Mouse (Mus musculus) liver, postnatal 0 days (tissue): ENCODE results near the gene Ptprcap. TPM values are rescaled to one million over a fixed set of nuclear protein-coding genes. Genes with fewer than 3 reads are reported as not detected.
"Not testable (repeated sequence)": the region's sequence is repeated elsewhere in the genome, so short reads cannot be mapped to it uniquely, and the experiment has no call there.

Experiments
- ATAC-seq: fragments of 200-750 bp; cut with Nextera tagmentation; 2 replicates; pipeline ENCODE4 v1.8.0; 2017; ENCODE audit warnings: mild to moderate bottlenecking, moderate library complexity
- DNase-seq: peaks from one replicate; pipeline ENCODE4 v3.0.0-alpha.2; 2016
- H3K27ac ChIP-seq: fragments of 300-500 bp; sonication (generic); 2 replicates; pipeline ENCODE4 v1.5.1; 2014; ENCODE audit warnings: antibody characterized with exemption, moderate library complexity, mild to moderate bottlenecking, low read depth
- H3K27me3 ChIP-seq: fragments of 300-500 bp; sonication (generic); 2 replicates; pipeline ENCODE4 v1.6.1; 2014; ENCODE audit warnings: low read length, control low read depth, mixed read lengths; ENCODE audit not compliant: insufficient read depth
- H3K36me3 ChIP-seq: fragments of 300-500 bp; sonication (generic); replicated peaks from 2 replicates; pipeline ENCODE4 v1.6.1; 2014; ENCODE audit warnings: mild to moderate bottlenecking, control low read depth, low read length, moderate library complexity, mixed read lengths; ENCODE audit not compliant: insufficient read depth
- H3K4me1 ChIP-seq: fragments of 300-500 bp; sonication (generic); 2 replicates; pipeline ENCODE4 v1.6.1; 2014; ENCODE audit warnings: antibody characterized with exemption, mild to moderate bottlenecking, control low read depth; ENCODE audit not compliant: insufficient read depth
- H3K4me2 ChIP-seq: fragments of 300-500 bp; sonication (generic); 2 replicates; pipeline ENCODE4 v1.6.1; 2014; ENCODE audit warnings: low read depth, mild to moderate bottlenecking, low read length, moderate library complexity, mixed read lengths
- H3K4me3 ChIP-seq: fragments of 300-500 bp; sonication (generic); 2 replicates; pipeline ENCODE4 v1.5.1; 2014; ENCODE audit warnings: low read depth, low read length
- H3K9ac ChIP-seq: fragments of 300-500 bp; sonication (generic); replicated peaks from 2 replicates; pipeline ENCODE4 v1.6.1; 2014; ENCODE audit warnings: mild to moderate bottlenecking, moderate library complexity
- H3K9me3 ChIP-seq: fragments of 300-500 bp; sonication (generic); 2 replicates; pipeline ENCODE4 v1.6.1; 2016; ENCODE audit warnings: mild to moderate bottlenecking, control low read depth, low read length, mixed read lengths
- CTCF ChIP-seq: sonication (generic); IDR thresholded peaks from 2 replicates; pipeline ENCODE4 v1.5.1; 2016; ENCODE audit warnings: antibody characterized with exemption, low read depth
- EP300 ChIP-seq: IDR thresholded peaks from 2 replicates; pipeline ENCODE4 v1.6.1; 2016; ENCODE audit warnings: antibody characterized with exemption, low read depth, mild to moderate bottlenecking
- WGBS: fragments of 180-500 bp; shearing (Covaris S2); extraction: QIAGEN DNeasy Blood & Tissue Kit; methylation state at CpG from one replicate; pipeline ENCODE4 v1.1.7; 2014; ENCODE audit not compliant: insufficient replicate concordance; 5-methylcytosine and 5-hydroxymethylcytosine counted together
- polyA plus RNA-seq: library from polyadenylated mRNA; unstranded; fragments of >200 nt; fragmentation: Nextera tagmentation; extraction: Ambion mirVana; gene quantifications from 2 replicates; pipeline ENCODE4 v1.2.1, GENCODE M21; 2015

The Ptprcap gene
- polyA plus RNA-seq, 1 experiment from 2014 or later: 35.7 TPM

GRCm38 (mm10) chr19:4135963-4136345, 17.4 kb upstream of the Ptprcap start:
- Histone ChIP-seq H3K36me3 (peaks cover 19% of the 10 kb centered on the region), H3K4me1 (peaks cover 11% of the 10 kb centered on the region)
- not testable (repeated sequence) for H3K4me2 ChIP-seq, H3K4me3 ChIP-seq, H3K9me3 ChIP-seq, DNase-seq, H3K27me3 ChIP-seq, H3K27ac ChIP-seq, H3K9ac ChIP-seq
- 14% methylated on average over 8 of the region's 8 CpGs for WGBS
- TF ChIP-seq CTCF: peak; percentile 70
- ATAC-seq: peak; percentile 76

GRCm38 (mm10) chr19:4136463-4136862, 16.9 kb upstream of the Ptprcap start:
- no peak overlapping the region for H3K9ac ChIP-seq
- H3K9me3 ChIP-seq: no peaks in the 10 kb centered on the region
- no peaks in the 10 kb centered on the region for H3K27me3 ChIP-seq
- DNase-seq (no peak), ATAC-seq (no peak)
- TF ChIP-seq CTCF (peak; percentile 48), EP300 (no peak)
- H3K36me3 ChIP-seq: peaks cover 16% of the 10 kb centered on the region
- no peak overlapping the region for H3K4me2 ChIP-seq
- peaks cover 9% of the 10 kb centered on the region for H3K4me1 ChIP-seq
- H3K4me3 ChIP-seq: no peak overlapping the region
- H3K27ac ChIP-seq: no peak overlapping the region
- 80% methylated on average over 5 of the region's 5 CpGs for WGBS

- 65% methylated on average over 5 of the region's 5 CpGs for WGBS
- H3K4me3 ChIP-seq: no peak overlapping the region
- TF ChIP-seq EP300: no peak
- no peak for TF ChIP-seq CTCF
- no peaks in the 10 kb centered on the region for H3K27me3 ChIP-seq
- H3K27ac ChIP-seq: no peak overlapping the region
- ATAC-seq (no peak), DNase-seq (no peak)
- H3K4me2 ChIP-seq: no peak overlapping the region
- peaks cover 2% of the 10 kb centered on the region; the same call in 1 of the 2 replicates for H3K36me3 ChIP-seq
- peaks cover 6% of the 10 kb centered on the region for H3K4me1 ChIP-seq
- no peaks in the 10 kb centered on the region for H3K9me3 ChIP-seq
- H3K9ac ChIP-seq: no peak overlapping the region
These were observed 15.5 kb upstream of the Ptprcap start for GRCm38 (mm10) chr19:4137913-4138312.

- Histone ChIP-seq H3K4me1 (peaks cover 9% of the 10 kb centered on the region), H3K9me3 (no peaks in the 10 kb centered on the region), H3K36me3 (no peaks in the 10 kb centered on the region), H3K27ac (no peak within 1 kb of the TSS), H3K27me3 (no peaks in the 10 kb centered on the region), H3K9ac (no peak within 1 kb of the TSS), H3K4me3 (no peak within 1 kb of the TSS), H3K4me2 (no peak within 1 kb of the TSS)
- ATAC-seq: no peak
- 88% methylated on average over 2 of the region's 2 CpGs for WGBS
- no peak for TF ChIP-seq CTCF
- TF ChIP-seq EP300: no peak
- DNase-seq: no peak
These were observed 14.0 kb upstream of the Ptprcap start, which contains the start of gene Gpr152 for GRCm38 (mm10) chr19:4139446-4139845. Gene Gpr152 (plus strand): TSS chr19:4139787.

GRCm38 (mm10) chr19:4140147-4140546, 13.3 kb upstream of the Ptprcap start:
- H3K4me2 ChIP-seq: no peak overlapping the region

GRCm38 (mm10) chr19:4142416-4143173, 10.8 kb upstream of the Ptprcap start:
- H3K4me3 ChIP-seq: no peak overlapping the region
- ATAC-seq (no peak), DNase-seq (no peak)
- no peaks in the 10 kb centered on the region for H3K36me3 ChIP-seq
- H3K27ac ChIP-seq: no peak overlapping the region
- peaks cover 20% of the 10 kb centered on the region for H3K4me1 ChIP-seq
- no peak for TF ChIP-seq CTCF
- no peak for TF ChIP-seq EP300
- 79% methylated on average over 18 of the region's 18 CpGs for WGBS
- H3K27me3 ChIP-seq: no peaks in the 10 kb centered on the region
- no peak overlapping the region for H3K9ac ChIP-seq
- H3K4me2 ChIP-seq: no peak overlapping the region
- H3K9me3 ChIP-seq: no peaks in the 10 kb centered on the region

More at GRCm38 (mm10) chr19:4140147-4140546, 13.3 kb upstream of the Ptprcap start:
- Histone ChIP-seq H3K9me3 (no peaks in the 10 kb centered on the region), H3K4me1 (peaks cover 10% of the 10 kb centered on the region), H3K4me3 (no peak overlapping the region), H3K27ac (no peak overlapping the region), H3K9ac (no peak overlapping the region), H3K27me3 (no peaks in the 10 kb centered on the region), H3K36me3 (no peaks in the 10 kb centered on the region)
- ATAC-seq: no peak
- WGBS: 66% methylated on average over 6 of the region's 6 CpGs
- no peak for TF ChIP-seq EP300
- TF ChIP-seq CTCF: no peak
- DNase-seq: no peak
